Mouse (Mus musculus) ES-Bruce4 (cell line): ENCODE measurements around the gene Syt2. TPM values are rescaled to one million over a fixed set of nuclear protein-coding genes. Genes with fewer than 3 reads are reported as not detected.

Source experiments
- H3K27ac ChIP-seq: 2 replicates; pipeline ENCODE4 v1.5.1; 2012; ENCODE audit warnings: low read length, inconsistent platforms; ENCODE audit not compliant: insufficient read depth
- H3K27me3 ChIP-seq: 2 replicates; pipeline ENCODE4 v1.6.1; 2012; ENCODE audit warnings: mild to moderate bottlenecking, low read length, inconsistent platforms; ENCODE audit not compliant: control insufficient read depth, poor library complexity, insufficient read depth, severe bottlenecking
- H3K36me3 ChIP-seq: 2 replicates; pipeline ENCODE4 v1.6.1; 2012; ENCODE audit warnings: inconsistent platforms, mild to moderate bottlenecking, low read length, moderate library complexity; ENCODE audit not compliant: control insufficient read depth, poor library complexity, insufficient read depth, severe bottlenecking
- H3K4me1 ChIP-seq: one replicate; pipeline ENCODE4 v1.8.1; 2011; ENCODE audit warnings: low read length; ENCODE audit not compliant: control insufficient read depth, insufficient read depth
- H3K4me3 ChIP-seq: 2 replicates; pipeline ENCODE4 v1.5.1; 2011; ENCODE audit warnings: low read depth, mild to moderate bottlenecking, low read length
- H3K9ac ChIP-seq: 2 replicates; pipeline ENCODE4 v1.6.1; 2012; ENCODE audit warnings: low read depth, mild to moderate bottlenecking, inconsistent platforms; ENCODE audit not compliant: poor library complexity, severe bottlenecking
- H3K9me3 ChIP-seq: replicated peaks from 2 replicates; pipeline ENCODE4 v1.6.1; 2012; ENCODE audit warnings: mild to moderate bottlenecking, low read length, inconsistent platforms; ENCODE audit not compliant: control insufficient read depth, poor library complexity, insufficient read depth, severe bottlenecking
- CTCF ChIP-seq: IDR thresholded peaks from one replicate; pipeline ENCODE4 v1.8.1; 2011; ENCODE audit warnings: low read depth, low read length
- EP300 ChIP-seq: IDR thresholded peaks from 2 replicates; pipeline ENCODE4 v1.6.1; 2011; ENCODE audit warnings: low read depth, low read length; ENCODE audit not compliant: insufficient read depth
- POLR2A ChIP-seq: IDR thresholded peaks from one replicate; pipeline ENCODE4 v1.8.1; 2011; ENCODE audit warnings: low read length; ENCODE audit not compliant: insufficient read depth
- polyA plus RNA-seq: library from polyadenylated mRNA; stranded (reverse); fragments of >200 nt; gene quantifications from 2 replicates; pipeline ENCODE4 v1.2.4, GENCODE M21; 2011; ENCODE audit warnings: low read depth; ENCODE audit not compliant: missing spikeins, insufficient read depth, insufficient read length

Gene Syt2
- polyA plus RNA-seq, 1 experiment = 0.12 TPM

GRCm38 (mm10) chr1:134703232-134703631 lies 56.8 kb downstream of the Syt2 start:
- Histone ChIP-seq H3K27me3 (no peaks in the 10 kb centered on the region), H3K9me3 (no peaks in the 10 kb centered on the region), H3K36me3 (no peaks in the 10 kb centered on the region), H3K9ac (no peak overlapping the region), H3K4me1 (peaks cover 8% of the 10 kb centered on the region), H3K4me3 (no peak overlapping the region), H3K27ac (no peak overlapping the region)
- no peak for TF ChIP-seq EP300
- no peak for TF ChIP-seq CTCF
- no peak for TF ChIP-seq POLR2A

GRCm38 (mm10) chr1:134704396-134705306 lies 58.2 kb downstream of the Syt2 start:
- no peaks in the 10 kb centered on the region for H3K36me3 ChIP-seq
- no peak overlapping the region for H3K27ac ChIP-seq
- peaks cover 8% of the 10 kb centered on the region for H3K4me1 ChIP-seq
- TF ChIP-seq POLR2A (no peak), CTCF (peak; percentile 97), EP300 (no peak)
- peaks cover 2% of the 10 kb centered on the region; the same call in 1 of the 2 replicates for H3K27me3 ChIP-seq
- no peak overlapping the region for H3K9ac ChIP-seq
- H3K4me3 ChIP-seq = no peak overlapping the region
- no peaks in the 10 kb centered on the region for H3K9me3 ChIP-seq

GRCm38 (mm10) chr1:134706549-134706948 lies 60.1 kb downstream of the Syt2 start:
- Histone ChIP-seq H3K27me3 (peaks cover 2% of the 10 kb centered on the region; the same call in 1 of the 2 replicates), H3K9ac (no peak overlapping the region), H3K36me3 (no peaks in the 10 kb centered on the region), H3K4me3 (no peak overlapping the region), H3K27ac (no peak overlapping the region), H3K4me1 (peaks cover 8% of the 10 kb centered on the region), H3K9me3 (no peaks in the 10 kb centered on the region)
- TF ChIP-seq EP300 = 0 out of 2 replicates have a peak, but pooled peaks have one; percentile 24
- no peak for TF ChIP-seq POLR2A

DNA sequence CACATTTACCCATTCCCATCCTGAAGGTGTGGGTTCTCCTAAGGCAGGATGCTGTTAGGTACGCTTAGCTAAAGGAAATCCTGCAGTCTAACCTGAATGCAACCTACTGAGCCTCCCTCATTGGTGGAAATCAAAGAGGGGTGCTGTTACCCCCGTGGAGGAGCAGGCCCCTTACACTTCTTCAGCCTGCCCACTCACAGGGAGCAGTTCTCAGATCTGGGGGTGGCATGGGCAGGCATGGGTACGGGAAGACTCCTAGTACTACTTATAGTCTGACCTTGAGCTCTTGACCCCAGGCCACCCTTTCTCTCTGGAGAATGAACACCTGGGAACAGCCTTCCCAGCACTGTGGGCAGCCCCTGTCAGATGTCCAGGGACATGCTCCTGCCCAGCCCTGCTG lies 61.0 kb downstream of the Syt2 start:
- no peak for TF ChIP-seq EP300
- TF ChIP-seq POLR2A = no peak
- no peak for TF ChIP-seq CTCF
- Histone ChIP-seq H3K9me3 (no peaks in the 10 kb centered on the region), H3K36me3 (no peaks in the 10 kb centered on the region), H3K4me3 (no peak overlapping the region), H3K27me3 (peaks cover 2% of the 10 kb centered on the region; the same call in 1 of the 2 replicates), H3K4me1 (peaks cover 8% of the 10 kb centered on the region), H3K27ac (no peak overlapping the region), H3K9ac (no peak overlapping the region)

DNA sequence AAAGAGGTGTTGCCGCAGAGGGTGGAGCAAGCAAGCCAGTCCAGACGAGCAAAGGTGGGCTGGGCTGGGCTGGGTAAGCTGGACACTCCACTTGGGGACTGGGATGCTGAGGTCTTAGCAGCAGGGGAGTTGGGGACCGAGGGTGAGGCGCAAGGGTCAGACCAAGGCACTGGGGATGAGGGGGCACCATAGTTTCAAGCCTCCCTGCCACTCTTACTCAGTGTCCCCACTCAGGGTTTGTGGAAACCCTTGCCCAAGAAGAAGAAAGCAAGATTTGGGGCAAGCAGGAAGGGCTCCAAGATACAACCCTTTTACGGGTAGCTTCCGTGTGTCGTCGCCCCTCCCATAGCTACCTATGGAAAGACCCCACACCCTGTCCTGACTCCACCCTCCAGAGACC lies 61.8 kb downstream of the Syt2 start:
- no peaks in the 10 kb centered on the region for H3K9me3 ChIP-seq
- no peaks in the 10 kb centered on the region for H3K36me3 ChIP-seq
- H3K27me3 ChIP-seq = peaks cover 2% of the 10 kb centered on the region; the same call in 1 of the 2 replicates
- peak overlapping the region; percentile 59 for H3K4me3 ChIP-seq
- peaks cover 8% of the 10 kb centered on the region for H3K4me1 ChIP-seq
- H3K27ac ChIP-seq = no peak overlapping the region
- peak overlapping the region; percentile 13; the same call in 1 of the 2 replicates for H3K9ac ChIP-seq
- TF ChIP-seq POLR2A = no peak
- TF ChIP-seq EP300 = no peak
- no peak for TF ChIP-seq CTCF
